Mouse (Mus musculus): ENCODE measurements around the gene Klk1b11.
"Not testable (repeated sequence)": the region's sequence is repeated elsewhere in the genome, so short reads cannot be mapped to it uniquely, and the experiment has no call there.

The Klk1b11 gene

DNA sequence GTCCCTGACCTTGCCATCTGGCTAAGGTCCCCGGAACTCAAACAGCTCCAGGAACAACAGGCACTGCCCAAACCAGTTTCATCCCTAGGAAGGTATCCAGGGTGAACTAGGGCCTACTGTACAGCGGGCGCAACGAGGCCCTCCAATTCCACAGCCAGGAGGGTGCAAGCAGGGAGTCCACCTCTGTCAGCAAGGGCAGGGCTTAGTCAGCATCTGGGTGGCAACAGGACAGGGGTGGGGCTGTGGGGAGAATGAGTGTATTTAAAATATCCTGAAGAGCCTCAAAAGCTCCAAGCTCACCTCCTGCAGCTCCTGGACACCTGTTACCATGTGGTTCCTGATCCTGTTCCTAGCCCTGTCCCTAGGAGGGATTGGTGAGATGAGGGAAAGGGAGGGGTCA is at the start of gene Klk1b11:
Klk1b11 (plus strand) TSS at position 301 of the 400 bp plus-strand sequence.
- not testable (repeated sequence) for DNase-seq (ENCODE audit: low spot score in 2 of 2)

DNA sequence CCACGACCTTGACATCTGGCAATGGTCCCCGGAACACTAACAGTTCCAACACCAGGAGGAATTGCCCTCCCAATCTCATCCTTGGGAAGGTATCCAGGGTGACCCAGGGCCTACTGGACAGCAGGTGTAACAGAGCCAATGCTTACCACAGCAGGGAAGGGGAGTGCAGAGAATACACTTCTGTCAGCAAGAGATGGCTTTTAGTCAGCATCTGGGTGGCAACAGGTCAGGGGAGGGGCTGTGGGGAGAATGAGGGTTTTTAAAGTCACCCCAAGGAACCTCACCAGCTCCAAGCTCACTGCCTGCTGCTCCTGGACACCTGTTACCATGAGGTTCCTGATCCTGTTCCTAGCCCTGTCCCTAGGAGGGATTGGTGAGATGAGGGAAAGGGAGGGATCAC is 45.3 kb upstream of the Klk1b11 start, which contains the start of gene Klk1b8:
Klk1b8 (plus strand) TSS at position 301 of the 400 bp plus-strand sequence.
- DNase-seq (ENCODE audit: low spot score in 2 of 2) = no peak

DNA sequence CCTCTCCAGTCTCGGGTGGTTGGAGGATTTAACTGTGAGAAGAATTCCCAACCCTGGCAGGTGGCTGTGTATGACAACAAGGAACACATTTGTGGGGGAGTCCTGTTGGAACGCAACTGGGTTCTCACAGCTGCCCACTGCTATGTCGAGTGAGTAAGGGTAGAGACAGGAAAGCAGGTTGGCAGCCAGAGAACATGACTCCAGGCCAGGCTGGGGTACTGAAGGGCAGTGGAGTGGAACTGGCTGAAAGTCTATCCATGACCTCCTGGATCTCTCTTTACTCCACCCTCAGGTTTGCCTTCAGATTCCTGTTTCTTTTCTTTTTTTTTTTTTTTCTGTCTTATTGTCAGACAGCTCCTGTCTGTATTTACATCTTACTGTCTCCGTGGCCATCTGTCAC is 43.0 kb upstream of the Klk1b11 start:
- no peak for DNase-seq (ENCODE audit: low spot score in 2 of 2)

DNA sequence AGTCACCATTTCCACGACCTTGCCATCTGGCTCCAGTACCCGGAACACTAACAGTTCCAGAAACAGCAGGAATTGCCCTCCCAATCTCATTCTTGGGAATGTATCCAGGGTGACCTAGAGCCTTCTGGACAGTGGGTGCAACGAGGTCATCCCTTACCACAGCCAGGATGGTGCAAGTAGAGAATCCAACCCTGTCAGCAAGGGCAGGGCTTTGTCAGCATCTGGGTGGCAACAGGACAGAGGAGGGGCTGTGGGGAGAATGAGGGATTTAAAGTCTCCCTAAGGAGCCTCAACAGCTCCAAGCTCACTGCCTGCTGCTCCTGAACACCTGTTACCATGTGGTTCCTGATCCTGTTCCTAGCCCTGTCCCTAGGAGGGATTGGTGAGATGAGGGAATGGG is 29.2 kb upstream of the Klk1b11 start, which contains the start of gene Klk1b1:
Klk1b1 (plus strand) TSS at position 301 of the 400 bp plus-strand sequence.
- no peak for DNase-seq (ENCODE audit: low spot score in 2 of 2)

DNA sequence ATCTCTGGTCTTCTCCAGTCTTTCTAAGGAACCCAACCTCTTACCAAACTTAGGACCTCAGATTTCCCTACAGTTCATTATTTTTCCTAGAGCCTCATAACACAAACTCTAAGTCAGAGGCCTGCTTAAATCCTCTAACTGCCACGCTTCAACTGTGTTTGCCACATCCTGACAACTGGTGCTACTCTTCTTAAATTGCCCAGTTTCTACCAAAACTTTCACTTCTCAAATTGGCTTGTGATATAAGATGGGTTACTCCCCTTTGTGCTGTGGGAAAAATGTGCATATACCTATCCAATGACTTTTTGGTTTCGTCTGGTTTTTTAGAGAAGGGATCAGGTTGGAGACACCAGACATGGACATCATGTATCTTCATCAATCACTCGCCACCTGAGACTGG is 28.6 kb upstream of the Klk1b11 start:
- no peak for DNase-seq (ENCODE audit: low spot score in 2 of 2)

DNA sequence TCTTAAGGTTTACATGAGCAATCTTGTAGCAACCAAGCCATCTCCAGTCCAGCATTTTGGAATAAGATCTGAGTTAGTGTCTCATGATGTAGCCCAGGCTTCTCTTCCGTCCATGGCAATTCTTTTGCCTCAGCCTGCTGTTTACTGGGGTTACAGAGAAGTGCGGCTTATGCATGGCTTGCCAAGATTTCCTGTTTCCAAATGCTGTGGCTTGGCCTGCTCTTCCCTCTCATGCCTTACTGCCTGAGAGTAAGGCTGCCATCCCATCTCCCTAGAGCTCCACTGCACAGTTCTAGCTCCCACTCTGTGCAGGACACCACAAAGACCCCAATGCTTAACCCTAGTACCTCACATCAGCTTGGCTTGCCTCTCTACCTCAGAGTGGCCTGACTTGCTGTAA is 28.1 kb upstream of the Klk1b11 start:
- no peak for DNase-seq (ENCODE audit: low spot score in 2 of 2)

DNA sequence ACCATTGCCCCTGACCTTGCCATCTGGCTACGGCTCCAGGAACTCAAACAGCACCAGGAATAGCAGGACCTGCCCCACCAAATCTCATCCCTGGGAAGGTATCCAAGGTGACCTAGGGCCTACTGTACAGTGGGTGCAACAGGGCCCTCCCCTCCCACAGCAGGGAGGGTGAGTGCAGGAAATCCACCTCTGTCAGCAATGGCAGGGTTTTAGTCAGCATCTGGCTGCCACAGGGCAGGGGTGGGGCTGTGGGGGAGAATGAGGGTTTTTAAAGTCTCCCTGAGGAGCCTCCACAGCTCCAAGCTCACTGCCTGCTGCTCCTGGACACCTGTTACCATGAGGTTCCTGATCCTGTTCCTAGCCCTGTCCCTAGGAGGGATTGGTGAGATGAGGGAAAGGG is 19.9 kb upstream of the Klk1b11 start, which contains the start of gene Klk1b9:
Klk1b9 (plus strand) TSS at position 301 of the 400 bp plus-strand sequence.
- not testable (repeated sequence) for DNase-seq (ENCODE audit: low spot score in 2 of 2)

DNA sequence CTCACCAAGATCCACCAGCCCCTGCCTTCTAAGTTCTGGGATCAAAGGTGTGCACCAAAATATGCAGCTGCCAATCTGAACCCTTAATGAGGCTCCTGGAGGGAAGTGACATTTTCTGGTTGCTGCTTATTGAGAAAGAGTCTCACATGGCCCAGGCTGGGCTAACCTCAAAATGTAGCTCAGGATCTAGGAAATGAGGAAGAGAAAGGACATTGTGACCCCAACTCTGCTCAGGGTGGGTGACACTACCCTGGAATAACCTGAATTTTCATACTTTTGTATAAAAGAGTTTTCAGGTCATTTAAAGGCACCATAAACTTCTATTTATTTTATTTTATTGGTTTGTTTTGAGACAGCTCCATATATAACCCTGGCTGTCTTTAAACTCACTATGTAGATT is 10.0 kb upstream of the Klk1b11 start:
- no peak for DNase-seq (ENCODE audit: low spot score in 2 of 2)

DNA sequence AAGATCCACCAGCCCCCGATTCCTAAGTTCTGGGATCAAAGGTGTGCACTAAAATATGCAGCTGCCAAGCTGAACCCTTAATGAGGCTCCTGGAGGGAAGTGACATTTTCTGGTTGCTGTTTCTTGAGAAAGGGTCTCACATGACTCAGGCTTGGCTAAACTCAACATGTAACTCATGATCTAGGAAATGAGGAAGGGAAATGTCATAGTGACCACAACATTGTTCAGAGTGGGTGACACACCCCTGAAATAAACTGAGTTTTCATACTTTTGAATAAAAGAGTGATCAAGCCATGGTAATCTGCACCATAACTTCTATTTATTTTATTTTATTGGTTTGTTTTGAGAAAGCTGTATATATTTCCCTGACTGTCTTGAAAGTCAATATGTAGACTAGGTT is 856 bp upstream of the Klk1b11 start:
- not testable (repeated sequence) for DNase-seq (ENCODE audit: low spot score in 2 of 2)

DNA sequence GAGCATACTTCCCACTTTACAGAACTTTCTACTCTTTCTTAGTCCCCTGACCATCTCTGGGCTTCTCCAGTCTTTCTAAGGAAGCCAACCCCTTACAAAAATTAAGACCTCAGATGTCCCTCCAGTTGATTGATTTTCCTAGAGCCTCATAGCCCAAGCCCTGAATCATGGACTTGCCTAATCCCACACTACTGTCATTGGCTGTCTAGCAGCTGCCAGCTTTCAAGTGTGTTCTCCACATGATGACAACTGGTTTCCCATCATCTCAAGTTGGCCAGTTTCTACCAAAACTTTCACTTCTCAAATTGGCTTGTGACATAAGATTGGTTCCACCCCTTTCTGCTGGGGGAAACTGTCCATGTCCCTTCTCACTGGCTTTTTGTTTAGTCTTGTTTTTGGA is 9.2 kb downstream of the Klk1b11 start:
- DNase-seq (ENCODE audit: low spot score in 2 of 2) = no peak

DNA sequence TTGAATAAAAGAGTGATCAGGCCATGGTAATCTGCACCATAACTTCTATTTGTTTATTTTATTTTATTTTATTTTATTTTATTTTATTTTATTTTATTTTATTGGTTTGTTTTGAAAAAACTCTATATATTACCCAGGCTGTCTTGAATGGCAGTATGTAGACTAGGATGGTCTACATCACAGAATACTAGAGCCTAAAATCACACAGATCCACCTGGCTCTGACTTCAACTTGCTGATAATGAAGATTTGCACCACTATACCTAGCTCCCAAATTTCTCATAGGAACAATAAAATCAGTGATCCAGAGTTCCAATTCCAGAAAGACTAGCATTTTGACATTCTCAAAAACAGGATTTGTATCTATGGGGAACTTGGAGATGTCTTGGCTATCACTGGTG is 16.2 kb downstream of the Klk1b11 start, which contains the start of gene Klk1b26:
Klk1b26 (plus strand) TSS at position 301 of the 400 bp plus-strand sequence.
- DNase-seq (ENCODE audit: low spot score in 2 of 2) = not testable (repeated sequence)

DNA sequence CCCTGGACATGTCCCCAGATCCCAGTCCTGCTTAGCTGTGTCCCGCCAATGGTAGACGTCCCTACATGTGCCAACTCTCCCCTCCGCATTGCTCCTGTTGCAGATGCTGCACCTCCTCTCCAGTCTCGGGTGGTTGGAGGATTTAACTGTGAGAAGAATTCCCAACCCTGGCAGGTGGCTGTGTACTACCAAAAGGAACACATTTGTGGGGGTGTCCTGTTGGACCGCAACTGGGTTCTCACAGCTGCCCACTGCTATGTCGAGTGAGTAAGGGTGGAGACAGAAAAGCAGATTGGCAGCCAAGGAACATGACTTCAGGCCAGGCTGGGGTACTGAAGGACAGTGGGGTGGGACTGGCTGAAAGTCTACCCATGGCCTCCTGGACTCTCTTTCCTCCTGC is 19.0 kb downstream of the Klk1b11 start:
- not testable (repeated sequence) for DNase-seq (ENCODE audit: low spot score in 2 of 2)

DNA sequence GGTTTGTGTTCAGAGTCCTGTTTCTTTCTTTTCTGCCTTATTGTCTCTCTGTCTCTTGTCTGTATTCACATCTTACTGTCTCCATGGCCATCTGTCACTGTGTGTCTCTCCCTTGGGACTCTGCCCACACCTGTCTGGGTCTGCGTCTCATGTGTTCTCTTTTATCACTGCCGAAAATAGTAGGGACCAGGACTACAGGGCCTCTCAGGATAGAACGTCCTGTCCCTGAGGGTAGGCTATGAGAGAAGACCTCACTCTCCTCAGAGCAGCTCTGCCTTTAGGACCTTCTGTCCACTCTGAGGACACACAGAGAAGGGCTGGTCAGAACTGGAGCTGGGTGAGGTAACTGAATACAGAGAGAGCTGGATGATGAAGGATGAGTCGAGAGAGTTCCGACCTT is 19.4 kb downstream of the Klk1b11 start:
- DNase-seq (ENCODE audit: low spot score in 2 of 2) = no peak

All from spleen, postnatal 4 days (tissue).